Mouse (Mus musculus) midbrain, embryonic 12.5 days (tissue): ENCODE measurements around the gene Galnt18. TPM values are rescaled to one million over a fixed set of nuclear protein-coding genes. Genes with fewer than 3 reads are reported as not detected.
A peak's percentile ranks its signal among the peaks of the same experiment; 100 is the strongest.

Experiments
- ATAC-seq: fragments of 200-750 bp; cut with Nextera tagmentation; 2 replicates; pipeline ENCODE4 v1.8.0; 2017; ENCODE audit warnings: low read depth, moderate TSS enrichment, moderate library complexity; ENCODE audit not compliant: low FRiP score
- H3K27ac ChIP-seq: fragments of 300-500 bp; sonication (generic); replicated peaks from 2 replicates; pipeline ENCODE4 v1.5.1; 2016; ENCODE audit warnings: mild to moderate bottlenecking
- H3K27me3 ChIP-seq: fragments of 300-500 bp; sonication (generic); 2 replicates; pipeline ENCODE4 v1.6.1; 2016; ENCODE audit warnings: mild to moderate bottlenecking
- H3K36me3 ChIP-seq: fragments of 300-500 bp; sonication (generic); 2 replicates; pipeline ENCODE4 v1.6.1; 2016
- H3K4me1 ChIP-seq: fragments of 300-500 bp; sonication (generic); 2 replicates; pipeline ENCODE4 v1.6.1; 2016
- H3K4me2 ChIP-seq: fragments of 300-500 bp; sonication (generic); replicated peaks from 2 replicates; pipeline ENCODE4 v1.6.1; 2016; ENCODE audit warnings: mild to moderate bottlenecking, moderate library complexity
- H3K4me3 ChIP-seq: fragments of 300-500 bp; sonication (generic); 2 replicates; pipeline ENCODE4 v1.5.1; 2016; ENCODE audit warnings: mild to moderate bottlenecking
- H3K9ac ChIP-seq: fragments of 300-500 bp; sonication (generic); replicated peaks from 2 replicates; pipeline ENCODE4 v1.6.1; 2016; ENCODE audit warnings: mild to moderate bottlenecking, moderate library complexity
- H3K9me3 ChIP-seq: fragments of 300-500 bp; sonication (generic); 2 replicates; pipeline ENCODE4 v1.6.1; 2016; ENCODE audit warnings: mild to moderate bottlenecking
- WGBS: fragments of 180-500 bp; shearing (Covaris S2); methylation state at CpG from one replicate; pipeline ENCODE4 v1.1.7; 2016; 5-methylcytosine and 5-hydroxymethylcytosine counted together
- polyA plus RNA-seq: library from polyadenylated mRNA; unstranded; fragments of >200 nt; fragmentation: Nextera tagmentation; extraction: Ambion mirVana; gene quantifications from 2 replicates; pipeline ENCODE4 v1.2.1, GENCODE M21; 2016

The Galnt18 gene
- polyA plus RNA-seq, 1 experiment from 2014 or later: 7.7 TPM

DNA sequence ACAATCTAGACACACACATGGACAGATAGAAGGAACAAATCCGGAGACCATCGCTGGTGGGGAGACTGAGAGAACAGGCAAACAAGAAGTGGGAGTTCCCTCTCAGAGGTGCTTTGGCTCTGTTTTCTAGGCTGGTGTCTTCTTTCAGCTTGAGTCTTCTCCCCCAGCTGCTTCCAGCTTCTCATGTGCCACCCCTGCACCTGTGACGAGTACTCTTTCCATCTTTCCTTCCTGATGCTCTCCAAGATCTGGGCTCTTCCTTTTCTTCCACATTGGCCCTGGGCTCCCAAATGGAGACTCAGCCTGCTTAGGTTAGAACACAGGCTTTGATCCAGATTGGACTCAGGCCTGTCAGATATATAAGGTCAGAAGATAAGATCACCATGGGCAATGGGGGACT, 12.4 kb upstream of the Galnt18 start:
- no peaks in the 10 kb centered on the region for H3K27me3 ChIP-seq
- H3K4me3 ChIP-seq: no peak overlapping the region
- 86% methylated on average over 3 of the region's 3 CpGs for WGBS
- H3K36me3 ChIP-seq: no peaks in the 10 kb centered on the region
- no peak overlapping the region for H3K27ac ChIP-seq
- no peak overlapping the region for H3K4me2 ChIP-seq
- ATAC-seq: no peak
- H3K4me1 ChIP-seq: peaks cover 5% of the 10 kb centered on the region; the same call in 1 of the 2 replicates
- H3K9me3 ChIP-seq: no peaks in the 10 kb centered on the region
- H3K9ac ChIP-seq: no peak overlapping the region

DNA sequence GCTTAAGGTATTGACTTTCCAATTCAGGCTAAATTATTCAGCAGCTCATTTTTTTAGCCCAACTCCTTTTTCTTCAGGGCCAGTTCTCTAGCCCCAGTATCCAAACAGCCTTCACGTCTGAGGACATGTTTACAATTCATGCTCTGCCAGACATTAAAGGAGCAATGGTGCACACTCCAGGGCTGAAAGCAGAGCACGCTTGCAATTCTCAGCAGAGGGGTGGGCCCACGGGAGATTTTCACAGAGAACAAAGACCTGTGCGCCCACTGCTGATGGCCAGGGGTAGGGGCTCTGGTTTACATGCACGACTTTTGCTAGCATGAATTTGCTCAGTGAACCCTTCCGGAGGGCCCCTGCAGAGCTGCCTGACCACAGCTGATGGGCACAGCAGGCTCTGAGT, 11.6 kb upstream of the Galnt18 start:
- no peak overlapping the region for H3K4me2 ChIP-seq
- no peak for ATAC-seq
- H3K9me3 ChIP-seq: no peaks in the 10 kb centered on the region
- H3K27ac ChIP-seq: no peak overlapping the region
- H3K4me1 ChIP-seq: peaks cover 5% of the 10 kb centered on the region; the same call in 1 of the 2 replicates
- no peak overlapping the region for H3K4me3 ChIP-seq
- 29% methylated on average over 6 of the region's 6 CpGs for WGBS
- no peaks in the 10 kb centered on the region for H3K36me3 ChIP-seq
- H3K9ac ChIP-seq: no peak overlapping the region
- H3K27me3 ChIP-seq: no peaks in the 10 kb centered on the region

DNA sequence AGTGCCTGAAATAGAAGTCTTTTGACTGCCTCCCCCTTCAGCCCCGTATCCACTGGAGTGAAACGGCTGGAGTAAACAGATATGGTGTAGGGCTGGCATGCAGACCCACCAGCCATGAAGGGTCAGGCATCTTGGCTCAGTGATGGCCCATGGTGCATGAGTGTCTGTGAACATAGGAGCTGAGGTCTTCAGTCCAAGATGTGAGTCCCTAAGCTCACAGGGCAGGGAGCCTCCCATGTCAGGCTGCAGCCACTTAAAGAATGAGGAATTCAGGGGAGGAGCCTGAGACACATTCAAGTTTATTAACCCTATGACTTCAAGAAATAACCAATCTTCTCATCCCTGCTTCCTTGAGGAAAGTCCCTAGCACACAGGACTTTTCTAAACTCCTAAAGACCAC, 8.1 kb upstream of the Galnt18 start:
- Histone ChIP-seq H3K9ac (no peak overlapping the region), H3K36me3 (no peaks in the 10 kb centered on the region), H3K27me3 (no peaks in the 10 kb centered on the region), H3K9me3 (no peaks in the 10 kb centered on the region), H3K4me3 (no peak overlapping the region), H3K4me2 (no peak overlapping the region), H3K4me1 (peaks cover 5% of the 10 kb centered on the region; the same call in 1 of the 2 replicates), H3K27ac (no peak overlapping the region)
- 73% methylated on average over 2 of the region's 2 CpGs for WGBS
- ATAC-seq: no peak

DNA sequence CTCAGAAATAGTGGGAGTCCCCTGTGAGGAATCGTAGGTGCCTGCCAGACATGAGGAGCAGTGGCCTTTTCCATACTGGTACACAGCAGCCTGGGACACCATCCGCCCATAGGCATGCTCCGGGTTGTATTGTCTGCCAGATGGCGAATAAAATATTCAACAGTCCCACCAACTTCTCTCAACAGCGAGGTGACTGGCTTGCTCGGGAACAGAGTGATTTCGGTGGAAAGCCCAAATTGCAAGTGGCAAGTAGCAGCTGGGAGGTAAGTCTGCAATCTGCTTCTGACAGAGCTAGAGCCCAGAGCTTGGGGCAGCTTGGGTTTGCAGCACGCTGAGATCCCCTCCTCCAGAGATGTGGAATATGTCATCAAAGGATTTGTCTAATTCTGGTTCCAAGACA, 5.7 kb upstream of the Galnt18 start:
- Histone ChIP-seq H3K4me2 (no peak overlapping the region), H3K9me3 (no peaks in the 10 kb centered on the region), H3K4me1 (no peaks in the 10 kb centered on the region), H3K9ac (no peak overlapping the region), H3K4me3 (no peak overlapping the region), H3K27ac (no peak overlapping the region), H3K27me3 (peaks cover 14% of the 10 kb centered on the region), H3K36me3 (no peaks in the 10 kb centered on the region)
- ATAC-seq: no peak
- 78% methylated on average over 8 of the region's 8 CpGs for WGBS

DNA sequence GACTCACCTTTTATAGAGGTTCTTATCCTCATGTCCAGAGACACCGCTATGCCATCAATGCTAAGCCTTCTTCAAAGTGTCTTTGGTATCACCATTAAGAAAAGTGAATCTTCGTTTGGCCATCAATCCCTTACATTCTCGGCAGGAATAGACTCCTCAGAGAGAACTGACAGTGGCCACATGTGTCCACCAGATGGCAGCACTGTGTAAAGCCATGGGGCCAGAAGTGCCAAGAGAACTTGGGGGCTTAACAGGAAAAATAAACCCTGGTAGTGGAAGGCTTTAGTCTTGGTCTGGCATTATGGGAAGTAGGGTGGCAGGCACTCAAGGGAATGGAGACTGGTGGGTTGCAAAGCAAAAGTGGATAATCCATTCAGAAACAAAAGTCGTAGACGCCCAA, 2.3 kb upstream of the Galnt18 start:
- 59% methylated on average over 5 of the region's 5 CpGs for whole genome bisulfite sequencing
- no peak overlapping the region for H3K27ac ChIP-seq
- no peak for ATAC-seq

DNA sequence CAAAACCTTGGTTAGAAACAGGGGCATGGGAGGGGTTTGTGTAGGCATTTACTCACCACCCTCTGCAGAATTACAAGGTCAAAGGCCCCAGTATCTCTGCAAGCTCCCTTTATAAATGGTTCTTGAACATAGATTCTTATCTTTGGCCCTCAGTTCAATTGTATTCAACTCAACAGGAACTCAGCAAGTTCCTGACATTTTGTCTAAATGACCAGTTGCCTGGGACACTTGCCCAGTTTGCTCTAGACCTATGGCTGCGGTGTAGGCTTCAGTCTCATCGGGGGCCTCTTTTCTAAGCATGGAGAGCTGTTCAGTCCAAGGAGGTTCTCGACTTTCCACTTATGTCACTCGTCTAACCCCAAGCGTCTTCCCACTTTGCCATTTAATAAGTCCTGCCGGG, 1.5 kb upstream of the Galnt18 start:
- Histone ChIP-seq H3K27me3 (peaks cover 33% of the 10 kb centered on the region), H3K9ac (no peak overlapping the region), H3K36me3 (no peaks in the 10 kb centered on the region), H3K4me1 (peaks cover 12% of the 10 kb centered on the region; the same call in 1 of the 2 replicates), H3K4me2 (no peak overlapping the region), H3K4me3 (no peak overlapping the region), H3K27ac (no peak overlapping the region), H3K9me3 (no peaks in the 10 kb centered on the region)
- 89% methylated on average over 6 of the region's 6 CpGs for WGBS
- ATAC-seq: no peak

More for the DNA sequence above, 2.3 kb upstream of the Galnt18 start:
- Histone ChIP-seq H3K36me3 (no peaks in the 10 kb centered on the region), H3K4me2 (no peak overlapping the region), H3K4me3 (no peak overlapping the region), H3K4me1 (peaks cover 12% of the 10 kb centered on the region; the same call in 1 of the 2 replicates), H3K27me3 (peaks cover 33% of the 10 kb centered on the region), H3K9me3 (no peaks in the 10 kb centered on the region), H3K9ac (no peak overlapping the region)

DNA sequence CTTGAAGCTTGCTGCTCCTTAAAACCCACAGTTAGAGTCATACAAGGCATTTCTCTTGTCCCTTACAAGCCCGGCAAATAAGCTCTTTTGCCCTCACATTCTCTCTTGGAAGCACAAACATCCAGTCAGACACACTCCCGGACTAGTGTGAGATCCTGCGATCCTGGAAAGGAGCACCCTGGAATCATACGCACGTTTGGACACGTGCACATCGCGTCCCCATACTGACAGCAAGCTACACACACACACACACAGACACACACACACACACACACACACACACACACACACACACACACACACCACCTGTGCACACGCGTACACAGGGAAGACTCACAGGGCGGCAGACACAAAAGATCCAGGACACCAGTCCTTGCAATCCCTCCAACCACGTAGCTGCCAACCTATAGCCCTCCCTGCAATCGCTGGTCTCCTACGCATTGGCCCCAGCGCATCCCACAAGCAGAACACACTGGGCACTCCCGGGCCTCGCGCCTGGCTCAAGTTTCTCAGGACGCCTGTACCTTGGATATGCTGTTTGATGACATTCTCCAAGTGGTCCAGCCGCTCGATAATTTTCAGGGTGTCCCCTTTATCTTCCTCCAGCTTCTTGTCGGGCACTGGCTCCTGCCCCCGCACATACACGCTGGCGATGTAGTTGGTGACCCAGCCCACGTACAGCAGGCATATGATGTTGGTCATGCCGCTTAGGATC, 831 bp downstream of the Galnt18 start:
- H3K4me3 ChIP-seq: peak overlapping the region; percentile 53
- no peaks in the 10 kb centered on the region for H3K36me3 ChIP-seq
- peak overlapping the region; percentile 56 for H3K9ac ChIP-seq
- H3K27ac ChIP-seq: no peak overlapping the region
- H3K4me2 ChIP-seq: peak overlapping the region; percentile 96
- H3K4me1 ChIP-seq: peaks cover 12% of the 10 kb centered on the region; the same call in 1 of the 2 replicates
- 21% methylated on average over 27 of the region's 27 CpGs for WGBS
- peaks cover 33% of the 10 kb centered on the region for H3K27me3 ChIP-seq
- H3K9me3 ChIP-seq: no peaks in the 10 kb centered on the region
- 0 out of 2 replicates have a peak, but pooled peaks have one; percentile 35 for ATAC-seq

DNA sequence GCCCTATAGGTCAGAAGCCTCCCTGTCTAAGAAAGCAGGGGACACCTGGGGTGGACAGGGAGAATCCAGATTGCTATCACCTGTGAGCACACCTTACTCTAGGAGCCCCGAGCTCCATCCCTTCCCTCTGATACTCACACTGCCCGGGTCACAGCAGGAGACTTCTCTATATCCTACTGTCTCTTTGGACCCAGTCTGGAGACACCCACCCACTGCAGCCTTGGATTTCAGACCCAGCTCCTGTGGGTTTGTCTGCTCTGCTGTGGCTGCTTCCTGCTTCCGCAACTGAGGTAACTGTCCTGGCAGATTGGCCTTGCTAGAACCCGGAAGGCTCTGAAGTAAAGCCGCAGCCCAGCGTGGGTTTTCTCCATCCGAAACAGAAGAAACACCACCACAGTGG, 1.6 kb downstream of the Galnt18 start:
- H3K9me3 ChIP-seq: no peaks in the 10 kb centered on the region
- peaks cover 12% of the 10 kb centered on the region; the same call in 1 of the 2 replicates for H3K4me1 ChIP-seq
- ATAC-seq: no peak
- no peak overlapping the region for H3K27ac ChIP-seq
- WGBS: 81% methylated on average over 7 of the region's 7 CpGs
- peak overlapping the region; percentile 53; the same call in 1 of the 2 replicates for H3K4me3 ChIP-seq
- peaks cover 33% of the 10 kb centered on the region for H3K27me3 ChIP-seq
- H3K4me2 ChIP-seq: peak overlapping the region; percentile 96
- no peaks in the 10 kb centered on the region for H3K36me3 ChIP-seq
- no peak overlapping the region for H3K9ac ChIP-seq

DNA sequence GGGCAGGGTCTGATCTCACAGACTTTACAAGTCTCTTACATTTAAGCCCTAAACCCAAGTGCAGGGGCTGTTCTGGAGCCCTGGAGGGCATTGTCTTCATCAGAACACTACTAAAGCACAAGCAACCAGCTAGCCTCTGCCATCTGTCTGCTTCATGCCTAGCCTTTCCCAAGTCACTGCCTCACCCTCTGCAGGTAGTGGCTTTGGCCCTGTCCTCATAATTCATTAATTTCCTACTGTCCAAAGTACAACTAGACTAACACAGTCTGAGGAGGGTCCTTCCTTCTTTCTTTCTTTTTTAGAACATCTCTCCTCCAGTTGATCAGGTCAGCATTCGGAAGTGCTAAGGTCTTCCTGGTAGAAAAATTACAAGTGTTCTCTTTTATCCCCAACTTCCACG, 2.6 kb downstream of the Galnt18 start:
- 86% methylated on average over 2 of the region's 2 CpGs for WGBS
- Histone ChIP-seq H3K27me3 (peaks cover 33% of the 10 kb centered on the region), H3K4me1 (peaks cover 12% of the 10 kb centered on the region; the same call in 1 of the 2 replicates), H3K4me3 (no peak overlapping the region), H3K9ac (no peak overlapping the region), H3K27ac (no peak overlapping the region), H3K4me2 (0 out of 2 replicates have a peak overlapping the region, but pooled peaks have one; percentile 1), H3K36me3 (no peaks in the 10 kb centered on the region), H3K9me3 (no peaks in the 10 kb centered on the region)
- no peak for ATAC-seq

DNA sequence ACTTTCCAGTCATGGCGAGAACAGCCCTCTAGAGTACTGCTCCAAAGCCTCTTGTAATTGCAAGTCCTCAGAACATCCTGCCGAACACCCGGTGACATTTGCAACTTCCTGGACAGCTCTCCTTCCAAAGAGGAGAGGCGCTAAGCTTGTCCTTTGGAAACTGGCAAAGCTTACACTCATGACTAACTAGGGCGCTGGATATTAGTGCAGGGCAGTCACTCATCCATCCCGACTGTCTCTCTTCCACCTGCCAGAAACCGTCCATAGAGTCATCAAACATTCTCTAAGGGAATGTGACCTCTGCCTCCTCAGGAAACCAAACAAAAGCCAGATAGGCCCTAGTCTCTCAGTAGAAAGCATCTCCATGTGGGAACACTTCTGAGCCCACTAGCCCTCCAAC, 3.6 kb downstream of the Galnt18 start:
- no peak overlapping the region for H3K9ac ChIP-seq
- no peaks in the 10 kb centered on the region for H3K9me3 ChIP-seq
- H3K4me2 ChIP-seq: no peak overlapping the region
- peaks cover 12% of the 10 kb centered on the region; the same call in 1 of the 2 replicates for H3K4me1 ChIP-seq
- no peak overlapping the region for H3K4me3 ChIP-seq
- H3K27me3 ChIP-seq: peaks cover 26% of the 10 kb centered on the region
- no peak for ATAC-seq
- H3K27ac ChIP-seq: no peak overlapping the region
- H3K36me3 ChIP-seq: no peaks in the 10 kb centered on the region
- 82% methylated on average over 7 of the region's 7 CpGs for WGBS

DNA sequence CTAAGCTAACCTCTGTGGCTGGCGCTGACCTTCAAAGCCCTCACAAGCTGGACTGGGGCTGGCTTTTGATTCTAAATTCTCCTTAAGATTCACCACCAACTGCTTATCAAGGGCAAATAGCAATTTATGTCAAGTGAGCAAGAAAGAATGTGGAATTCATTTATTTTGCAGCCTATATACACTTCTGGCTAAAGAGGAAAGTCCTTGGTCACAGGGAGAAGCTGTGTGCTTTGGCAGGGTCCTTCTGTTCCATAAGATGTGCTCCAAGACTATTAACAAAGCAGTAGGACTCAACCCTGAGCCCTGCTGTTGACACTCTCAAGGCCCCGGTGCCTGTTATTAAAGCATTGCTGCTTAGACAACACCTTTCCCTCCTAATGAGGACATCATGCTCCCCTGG, 7.4 kb downstream of the Galnt18 start:
- Histone ChIP-seq H3K27ac (no peak overlapping the region), H3K9me3 (no peaks in the 10 kb centered on the region), H3K4me3 (no peak overlapping the region), H3K4me2 (no peak overlapping the region), H3K27me3 (0 out of 2 replicates have a peak, but pooled peaks cover under 1% of the 10 kb centered on the region), H3K36me3 (no peaks in the 10 kb centered on the region), H3K4me1 (no peaks in the 10 kb centered on the region), H3K9ac (no peak overlapping the region)
- WGBS: 87% methylated on average over 2 of the region's 2 CpGs
- no peak for ATAC-seq

DNA sequence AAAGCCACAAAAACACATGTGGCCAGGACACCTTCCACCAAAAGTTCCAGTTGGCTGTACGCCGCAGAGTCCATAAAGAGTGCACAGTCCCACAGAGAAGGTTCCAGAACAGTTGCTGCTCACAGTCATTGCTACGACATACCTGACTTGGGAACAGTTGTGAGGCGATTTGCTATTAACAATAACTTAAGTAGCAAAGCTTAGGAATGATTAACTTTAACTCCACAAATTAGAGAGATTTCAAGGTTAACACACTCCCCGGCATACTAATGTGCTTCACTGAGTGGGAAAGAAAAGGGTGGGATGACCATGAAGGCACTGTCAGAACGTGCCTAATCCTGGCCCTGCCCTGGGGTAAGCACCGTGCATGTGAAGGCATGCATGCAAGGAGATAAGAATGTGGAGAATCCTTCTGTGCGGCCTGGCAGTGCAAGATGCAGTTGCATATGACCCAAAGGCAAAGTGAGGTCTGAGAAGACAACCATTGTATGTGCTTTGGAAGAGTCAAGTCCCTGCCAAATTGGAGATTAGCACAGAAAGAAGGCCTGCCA, 8.5 kb downstream of the Galnt18 start:
- Histone ChIP-seq H3K9ac (no peak overlapping the region), H3K4me2 (no peak overlapping the region), H3K27ac (no peak overlapping the region), H3K9me3 (no peaks in the 10 kb centered on the region), H3K36me3 (no peaks in the 10 kb centered on the region), H3K27me3 (no peaks in the 10 kb centered on the region), H3K4me3 (no peak overlapping the region), H3K4me1 (no peaks in the 10 kb centered on the region)
- 74% methylated on average over 8 of the region's 8 CpGs for WGBS
- ATAC-seq: no peak
